Mouse (Mus musculus) 416B (cell line): Measurements from ENCODE around the gene Phgr1.

Source experiments
- DNase-seq: peaks from one replicate; pipeline ENCODE4 v3.0.0; 2011; ENCODE audit warnings: low read depth

Phgr1 gene

DNA sequence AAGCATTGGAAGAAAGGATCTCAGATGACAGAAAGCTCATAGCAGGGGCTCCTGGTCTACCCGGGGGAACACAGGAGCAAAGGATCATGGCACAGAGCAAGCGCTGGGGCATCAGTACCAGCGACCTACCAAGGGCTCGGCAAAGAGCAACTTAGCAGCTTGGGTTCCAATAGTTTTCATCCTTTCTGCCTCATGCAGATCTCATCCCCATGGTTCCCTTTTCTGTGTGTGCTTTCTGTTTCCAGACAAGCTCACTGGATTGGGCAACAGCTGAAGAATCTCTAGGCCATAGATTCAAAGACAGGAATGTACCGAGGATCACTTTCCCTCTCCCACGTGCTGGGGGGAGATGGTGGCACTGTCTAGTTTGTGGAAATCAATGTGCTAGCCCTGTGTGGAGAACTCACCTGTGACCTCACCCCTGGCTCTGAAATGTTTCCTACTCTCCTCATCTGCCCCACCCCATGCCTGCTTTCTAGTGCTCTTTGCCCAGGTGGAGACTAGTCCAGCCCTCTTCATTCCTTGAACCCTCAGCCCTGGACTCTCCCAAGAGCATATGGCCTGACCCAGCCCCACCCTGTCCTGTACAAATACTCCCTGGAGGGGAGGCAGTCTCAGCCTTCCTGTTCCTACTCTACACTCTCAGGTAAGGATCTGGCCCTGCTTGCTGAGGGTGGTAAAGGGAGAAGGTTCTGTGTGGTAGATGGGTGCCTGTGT is at the start of gene Phgr1:
Phgr1 (plus strand) TSS at position 612 of the 717 bp plus-strand sequence.
- no peak for DNase-seq

DNA sequence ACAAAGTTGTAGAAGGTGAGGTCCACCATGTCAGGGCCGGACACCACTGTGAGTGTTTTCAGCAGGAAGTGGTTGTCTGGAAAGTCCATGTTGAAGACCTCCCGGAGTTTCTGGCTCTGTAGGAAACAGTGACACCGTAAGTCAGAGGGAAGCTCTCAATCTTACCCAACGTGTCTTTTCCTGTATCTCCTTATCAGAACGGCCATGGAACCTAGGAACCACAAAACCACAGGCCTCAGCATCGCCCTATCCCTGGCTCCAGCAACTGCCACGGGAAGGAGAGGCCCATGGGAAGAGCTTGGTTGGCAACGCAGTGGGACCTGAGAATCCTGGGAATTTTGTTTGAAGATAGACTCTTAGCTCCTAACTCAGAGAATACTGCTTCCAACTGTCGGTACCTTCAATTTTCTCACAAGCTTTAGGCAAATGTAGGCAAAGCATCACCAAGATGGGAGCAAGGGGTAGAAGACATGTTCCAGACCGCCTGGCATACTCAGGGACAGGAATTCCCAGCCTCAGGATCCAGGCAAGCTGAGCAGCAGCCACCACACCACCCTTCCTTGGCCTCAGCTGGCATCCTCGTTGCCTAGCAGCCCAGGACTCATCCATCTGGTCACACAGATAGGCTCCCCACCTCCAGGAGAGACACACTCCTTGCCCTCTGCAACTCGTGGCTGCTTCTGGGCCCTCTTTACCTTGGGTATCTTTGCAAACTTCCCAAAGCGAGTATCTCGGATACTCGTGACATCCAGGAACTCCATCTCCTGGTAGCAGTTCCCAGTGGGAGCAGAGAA is 48.7 kb upstream of the Phgr1 start:
- DNase-seq, result peak; percentile 78

DNA sequence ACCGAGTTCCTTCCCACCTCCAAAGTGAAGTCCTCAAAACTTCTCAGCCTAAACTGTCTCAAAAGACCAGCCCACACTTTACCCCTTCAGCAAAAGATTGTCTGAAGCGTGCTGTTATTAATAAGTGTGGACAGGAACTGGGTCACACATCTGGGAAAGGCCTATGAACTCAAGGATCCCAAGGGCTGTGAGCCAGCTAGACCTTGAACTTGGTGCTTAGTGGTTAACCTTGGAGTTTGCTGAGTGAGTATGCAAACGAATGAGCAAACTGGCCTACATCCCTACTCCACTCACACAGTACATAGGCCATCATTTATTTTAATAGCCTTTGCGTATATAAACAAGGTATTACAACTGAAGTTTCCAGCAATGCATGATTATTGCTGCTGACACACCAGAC is 47.1 kb upstream of the Phgr1 start:
- DNase-seq, result peak; percentile 21

DNA sequence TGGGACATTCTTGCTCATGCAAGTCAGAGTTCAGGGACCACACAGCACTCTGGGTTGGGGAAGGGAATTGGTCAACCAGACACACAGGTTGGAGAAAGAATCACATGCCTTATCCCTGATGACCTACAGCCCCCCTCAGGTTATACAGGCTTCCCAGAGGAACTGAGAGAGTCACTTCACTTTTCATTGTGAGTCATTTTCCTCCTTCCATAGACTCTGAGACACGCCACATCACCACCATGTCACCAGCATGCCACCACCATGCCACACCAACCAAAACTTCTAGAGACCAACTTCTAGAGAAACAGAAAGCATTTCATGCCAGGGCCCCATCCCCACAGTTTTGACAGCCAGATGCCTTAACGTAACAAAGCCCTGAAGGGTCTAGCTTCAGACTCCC is 45.7 kb upstream of the Phgr1 start:
- DNase-seq, result peak; percentile 39

DNA sequence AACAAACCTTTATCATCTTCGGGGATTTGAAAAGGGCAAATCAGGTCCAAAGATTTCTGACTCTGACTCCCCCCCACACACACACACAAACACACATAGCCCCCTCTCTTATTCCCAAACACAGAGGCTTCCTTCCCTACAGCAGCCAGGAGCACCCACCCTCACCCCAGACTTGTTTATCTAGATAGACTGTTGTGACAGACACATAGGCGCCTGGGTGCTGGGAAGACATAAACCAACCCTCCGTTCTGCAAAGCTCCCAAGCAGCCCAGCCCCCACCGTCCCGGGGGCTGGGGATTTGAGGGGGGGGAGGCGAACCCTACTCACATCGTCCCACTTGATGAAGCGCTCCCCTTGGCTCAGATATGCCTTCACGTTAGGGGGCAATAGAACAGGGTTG is 44.7 kb upstream of the Phgr1 start:
- no peak for DNase-seq

DNA sequence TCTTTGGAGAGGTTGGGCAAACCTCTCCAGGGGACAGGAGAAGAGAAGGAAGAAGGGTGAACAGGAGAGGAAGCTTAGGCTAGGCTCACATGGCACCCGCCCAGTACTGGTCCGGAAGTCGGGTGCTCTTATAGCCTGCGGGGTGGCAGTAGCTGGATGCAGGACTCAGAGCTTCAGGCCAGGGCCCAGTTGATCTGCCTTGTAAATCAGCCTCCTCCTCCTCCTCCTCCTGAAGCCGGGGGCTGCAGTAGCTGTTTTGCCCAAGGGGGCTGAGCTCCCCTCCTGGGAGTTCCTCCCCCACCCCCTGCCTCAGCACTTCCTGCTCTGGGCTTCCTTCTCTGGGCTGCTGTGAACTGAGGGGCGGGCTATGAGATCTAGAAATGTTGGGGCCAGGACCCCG is 44.2 kb upstream of the Phgr1 start, which contains the start of gene Plcb2:
Plcb2 (minus strand) TSS at position 102 of the 400 bp plus-strand sequence.
- DNase-seq, result peak; percentile 82

DNA sequence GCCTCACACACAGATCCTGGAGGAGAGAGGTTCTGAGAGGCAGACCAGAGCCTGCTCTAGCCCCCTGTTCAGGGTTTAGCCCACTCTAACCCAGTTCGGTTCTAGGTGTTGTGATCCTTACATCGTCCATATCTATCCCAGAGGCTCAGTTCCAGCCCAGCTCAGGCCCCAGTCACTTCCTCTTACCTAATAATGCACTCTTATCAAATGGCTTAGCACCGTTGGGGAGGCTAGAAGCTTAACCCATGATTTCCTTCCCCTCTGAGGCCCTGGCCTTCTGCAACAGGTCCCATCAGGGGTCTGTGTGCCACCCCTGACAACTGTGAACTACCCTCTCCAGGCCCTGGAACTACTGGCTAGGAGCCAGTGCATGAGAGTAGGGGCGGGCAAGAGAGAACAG is 43.4 kb upstream of the Phgr1 start:
- peak; percentile 89 for DNase-seq

DNA sequence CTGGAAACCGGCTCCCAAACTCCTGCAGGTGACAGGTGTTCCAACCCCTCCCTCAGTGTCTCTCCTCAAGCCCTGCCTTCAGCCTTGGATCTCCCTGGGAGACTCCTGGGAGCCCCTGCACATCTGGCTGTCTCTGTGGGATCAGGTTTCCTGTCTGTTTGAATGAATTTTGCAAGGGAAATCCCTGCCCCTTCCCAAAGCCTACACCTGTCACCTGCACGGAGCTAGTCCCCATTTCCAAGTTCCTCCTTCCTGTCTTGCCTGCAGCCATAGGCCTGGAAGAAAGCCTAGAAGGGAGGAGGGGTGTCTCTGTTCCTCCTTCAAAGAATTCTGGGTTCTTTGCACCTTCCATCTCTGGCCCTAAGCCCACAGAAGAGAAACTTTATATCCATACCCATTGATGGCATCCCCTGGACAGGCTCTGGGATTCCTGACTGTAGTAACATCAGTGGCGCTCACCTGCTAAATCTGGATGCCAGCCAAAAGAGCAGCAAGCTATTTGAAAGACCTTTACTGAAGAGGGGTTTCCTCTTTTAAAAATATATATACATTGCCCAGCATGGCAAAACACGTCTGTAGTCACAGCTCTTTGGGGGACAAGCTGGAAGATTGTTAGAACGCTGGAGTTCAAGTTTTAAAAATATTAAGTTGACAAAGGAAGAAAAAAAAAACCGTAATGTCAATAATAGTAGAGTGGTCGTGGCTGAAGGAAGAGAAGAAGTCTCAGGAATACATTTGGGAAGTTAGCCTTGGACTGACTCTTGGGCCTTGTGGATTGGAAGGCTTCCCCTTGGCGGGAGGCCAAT is 42.5 kb upstream of the Phgr1 start:
- no peak for DNase-seq

DNA sequence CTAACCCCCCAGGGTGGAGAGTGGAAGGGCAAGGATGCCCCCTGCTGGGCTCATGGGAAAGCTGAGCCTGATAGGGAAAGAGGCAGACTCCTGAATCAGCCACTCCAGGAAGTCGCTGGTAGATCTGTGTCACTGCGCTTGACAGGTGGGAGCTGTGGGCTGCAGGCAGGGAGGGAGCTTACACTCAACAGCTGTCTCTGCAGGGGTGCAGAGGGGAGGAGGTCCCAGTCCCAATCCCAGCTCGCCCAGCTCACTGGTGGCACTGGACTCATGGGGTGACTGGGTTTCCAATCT is 42.0 kb upstream of the Phgr1 start:
- peak; percentile 87 for DNase-seq

DNA sequence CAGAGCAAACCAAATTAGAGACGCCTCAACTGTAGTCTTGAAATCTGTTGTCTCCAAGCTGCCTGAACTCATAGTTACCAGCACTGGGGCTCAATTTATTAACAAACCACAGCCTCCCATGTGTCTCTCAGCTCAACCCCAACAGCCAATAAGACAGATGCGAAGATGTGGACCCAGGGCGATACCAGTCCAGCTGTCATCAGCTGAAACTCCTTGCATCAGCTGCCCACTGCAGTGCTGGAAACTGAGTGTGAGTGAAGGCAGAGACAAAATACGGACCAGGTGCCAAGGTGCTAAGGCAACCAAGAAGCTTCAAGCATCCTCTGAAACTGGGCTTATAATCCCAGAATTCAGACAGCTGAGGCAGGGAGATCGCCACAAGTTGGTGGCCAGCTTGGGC is 40.6 kb upstream of the Phgr1 start:
- DNase-seq, result no peak

DNA sequence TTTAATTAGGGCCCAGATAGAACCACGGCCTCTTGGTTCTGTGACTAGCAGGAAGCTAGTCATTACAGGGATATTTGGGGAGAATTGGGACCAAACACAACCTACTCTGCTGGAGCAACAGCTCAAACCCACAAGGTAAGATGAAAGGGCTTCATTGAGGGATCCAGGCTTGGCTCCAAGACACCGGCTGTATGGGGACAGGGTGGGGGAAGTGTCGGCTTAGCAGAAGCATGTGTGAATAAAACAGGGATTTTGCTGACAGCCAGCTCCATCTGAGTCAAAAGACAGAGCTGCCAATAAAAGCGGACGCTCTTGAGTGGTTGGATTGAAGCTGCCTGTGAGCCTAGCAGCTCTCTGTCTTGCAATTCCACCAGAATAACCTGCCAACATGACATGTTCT is 39.2 kb upstream of the Phgr1 start:
- no peak for DNase-seq

DNA sequence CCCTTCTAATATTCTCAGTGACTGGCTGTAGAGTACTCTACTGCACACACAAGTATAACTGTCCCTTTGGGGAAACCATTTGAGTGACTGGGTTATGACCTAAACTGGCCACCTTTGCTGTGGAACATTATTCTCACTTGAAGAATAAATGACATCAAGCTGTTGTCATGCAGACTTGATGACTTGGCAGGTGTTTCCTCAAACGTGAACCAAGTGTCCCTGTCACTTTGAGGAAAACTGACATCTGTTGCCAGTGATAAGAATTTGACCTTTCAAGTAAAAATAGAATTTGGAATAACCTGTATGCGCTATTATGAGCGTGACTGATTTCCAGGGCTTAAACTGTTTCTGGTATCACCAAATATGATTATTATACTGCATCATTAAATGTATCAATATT is 32.2 kb upstream of the Phgr1 start:
- peak; percentile 72 for DNase-seq

DNA sequence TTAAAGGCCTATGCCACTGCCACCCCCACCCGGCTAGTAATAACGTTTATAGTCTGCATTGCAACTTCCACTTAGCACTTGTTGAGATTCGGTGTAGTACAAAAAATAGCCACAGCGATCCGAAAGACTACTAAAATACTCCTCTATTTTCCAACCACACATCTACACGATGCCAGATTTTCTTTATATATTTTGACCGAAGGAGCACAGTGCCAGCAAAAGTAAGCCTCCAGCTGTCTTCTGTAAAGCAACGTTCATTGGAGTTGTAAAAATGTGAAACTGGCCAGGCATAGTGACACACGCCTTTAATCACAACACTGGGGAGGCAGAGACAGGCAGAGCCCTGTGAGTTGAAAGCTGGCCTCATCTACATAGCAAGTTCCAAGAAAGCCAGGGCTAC is 31.4 kb upstream of the Phgr1 start:
- no peak for DNase-seq

DNA sequence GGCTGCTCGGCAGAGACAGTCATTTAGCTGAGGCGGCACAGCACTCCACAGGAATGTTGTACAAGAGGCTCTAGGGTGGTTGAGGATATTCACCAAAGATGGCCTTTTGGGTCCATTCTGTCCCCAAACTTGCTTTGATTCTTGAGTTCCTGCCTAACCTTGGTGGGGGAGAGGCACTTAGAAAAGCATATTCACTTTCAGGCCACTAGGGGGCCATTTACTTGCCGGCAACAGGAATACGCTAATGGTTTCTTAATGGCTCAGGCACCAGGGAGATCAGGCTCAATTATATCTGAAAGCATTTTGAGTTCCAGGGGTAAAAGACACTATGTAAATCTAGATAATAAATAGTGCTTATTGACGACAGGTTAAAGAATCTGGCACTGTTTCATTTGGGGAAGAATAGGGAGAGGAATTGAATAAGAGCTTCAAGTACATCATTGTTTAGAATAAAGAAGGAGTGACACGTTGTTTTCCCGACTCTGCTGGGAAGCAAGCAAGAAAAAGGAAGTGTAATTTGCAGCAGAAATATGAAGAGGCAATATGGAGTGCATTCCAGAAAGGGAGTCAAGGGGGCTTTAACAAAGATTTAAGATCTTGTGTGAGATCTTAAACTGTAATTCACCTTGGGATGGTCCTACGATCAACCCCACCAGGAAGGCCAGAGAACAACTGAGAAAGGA is 29.2 kb upstream of the Phgr1 start:
- DNase-seq, result peak; percentile 80

DNA sequence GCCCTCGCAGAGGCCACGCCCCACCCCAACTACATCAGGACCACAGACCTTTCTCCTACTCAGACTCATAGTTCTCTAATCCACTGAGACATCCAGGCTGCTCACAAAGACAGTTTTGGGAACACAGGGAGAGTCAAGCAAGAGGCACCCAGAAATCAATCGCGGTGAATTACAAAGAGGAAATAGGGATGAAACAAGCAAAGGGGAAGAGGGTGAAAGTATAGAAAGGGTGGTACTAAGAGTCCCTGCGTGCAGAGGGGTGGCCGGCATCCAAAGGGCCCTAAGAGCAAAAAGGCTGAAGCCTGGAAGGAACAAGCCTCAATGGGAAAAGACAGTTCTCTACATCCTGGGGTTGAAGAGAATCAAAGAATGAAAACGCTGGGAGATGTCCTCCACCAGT is 27.9 kb upstream of the Phgr1 start:
- DNase-seq, result no peak

DNA sequence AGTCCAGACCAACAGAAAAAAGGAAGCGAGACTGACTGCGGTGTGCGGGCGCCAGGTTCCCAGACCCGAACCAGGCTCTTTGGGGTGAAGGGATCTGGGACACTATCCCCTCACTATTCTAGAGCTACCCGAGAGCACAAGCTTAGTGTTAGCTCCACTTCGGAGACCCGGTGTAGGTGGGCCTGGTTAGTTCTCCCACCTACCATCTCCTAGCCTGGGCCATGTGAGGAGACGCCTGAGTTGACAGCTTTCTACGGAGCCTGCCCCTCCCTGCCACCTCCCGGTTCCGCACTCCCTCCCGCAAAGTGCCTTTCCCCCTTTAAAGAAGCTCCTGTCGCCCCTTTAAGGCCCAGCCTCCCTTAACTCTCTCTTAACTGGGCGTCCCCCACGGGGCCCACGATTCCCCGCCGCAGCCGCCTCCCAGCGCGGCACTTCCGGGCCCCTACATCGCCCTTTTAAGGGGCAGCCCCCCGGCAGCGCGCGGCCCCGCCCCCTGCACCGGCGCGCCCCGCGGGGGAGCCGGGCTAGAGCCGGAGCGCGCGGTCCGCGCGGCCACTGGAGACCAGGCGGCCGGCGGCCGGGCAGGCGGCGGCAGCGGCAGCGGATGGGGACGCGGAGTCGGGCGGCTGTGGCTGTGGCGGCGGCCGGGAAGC is 27.2 kb upstream of the Phgr1 start, which contains the start of gene Inafm2:
Inafm2 (plus strand) TSS at position 527 of the 653 bp plus-strand sequence.
- peak; percentile 92 for DNase-seq

DNA sequence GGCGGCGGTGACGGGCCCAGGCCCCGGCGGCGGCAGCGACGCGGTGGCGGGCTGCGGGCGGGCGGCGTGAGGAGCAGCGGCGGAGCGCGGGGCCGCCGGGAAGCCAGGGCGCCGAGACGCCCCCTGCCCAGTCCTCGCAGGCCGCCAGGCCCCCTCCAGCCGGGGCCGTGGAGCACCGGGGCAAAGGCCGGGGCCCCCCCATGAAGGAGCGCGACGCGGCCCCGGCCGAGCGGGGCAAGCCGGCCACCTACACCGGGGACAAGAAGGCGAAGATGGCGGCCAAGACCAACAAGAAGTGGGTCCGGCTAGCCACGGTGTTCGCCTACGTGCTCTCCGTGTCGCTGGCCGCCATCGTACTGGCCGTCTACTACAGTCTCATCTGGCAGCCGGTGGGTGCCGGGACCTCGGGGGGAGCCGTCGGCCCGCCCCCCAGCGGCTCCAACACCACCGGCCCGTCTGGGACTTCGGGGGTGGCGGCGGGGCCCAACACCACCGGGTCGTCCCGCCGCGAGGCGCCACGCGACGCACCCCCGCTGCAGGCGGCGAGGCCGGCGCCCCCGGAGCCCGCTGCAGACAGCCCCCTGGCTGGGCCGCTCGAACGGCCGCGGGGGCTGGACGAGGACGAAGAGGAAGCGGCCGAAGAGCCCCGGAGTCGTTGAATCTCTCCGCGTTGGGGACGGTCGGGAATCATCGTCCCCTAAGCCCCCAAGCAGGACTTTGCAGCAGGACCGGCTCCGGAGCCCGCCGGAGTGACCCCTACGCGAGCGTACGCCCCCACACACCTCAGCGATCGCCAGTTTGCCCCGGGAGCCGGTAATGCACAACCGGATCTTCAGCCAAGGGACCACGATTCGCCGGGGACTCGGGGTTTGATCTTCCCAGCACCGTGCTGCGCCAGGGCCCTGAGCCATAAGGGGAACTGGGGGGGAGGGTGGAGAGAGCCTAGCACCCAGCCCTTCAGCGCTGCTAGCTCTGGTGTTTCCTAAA is 26.4 kb upstream of the Phgr1 start:
- peak; percentile 44 for DNase-seq

DNA sequence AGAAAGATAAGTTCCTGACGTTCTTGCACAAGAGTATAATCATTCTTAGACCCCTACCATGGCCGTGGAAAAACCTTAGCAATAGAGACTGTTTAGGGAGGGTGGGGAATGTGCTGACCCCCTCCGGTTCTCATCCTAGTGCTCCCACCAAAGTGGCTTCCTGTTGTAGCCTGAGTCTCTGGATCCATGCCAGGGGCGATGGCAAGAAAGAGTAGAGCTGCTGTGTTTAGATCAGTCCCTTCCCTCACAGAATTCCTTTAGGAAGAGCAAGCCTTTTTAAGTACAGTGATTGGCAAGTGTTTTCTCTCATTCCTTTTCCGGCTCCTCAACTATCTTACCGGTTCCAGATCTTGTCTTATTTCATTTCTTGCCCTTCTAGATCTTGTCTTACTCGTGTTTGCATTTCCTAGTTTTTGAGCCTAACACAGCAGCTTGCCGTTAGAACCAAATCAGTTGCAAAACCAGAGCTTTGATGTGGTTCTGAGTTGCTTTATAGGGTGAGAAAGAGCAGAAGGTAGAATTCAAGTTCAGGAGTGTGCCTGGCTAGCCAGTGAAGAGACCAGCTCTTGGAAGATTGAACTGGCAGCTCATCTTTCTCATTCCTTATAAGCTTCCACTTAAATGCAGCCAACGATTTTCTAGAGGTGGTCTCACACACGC is 25.1 kb upstream of the Phgr1 start:
- DNase-seq, result peak; percentile 47

DNA sequence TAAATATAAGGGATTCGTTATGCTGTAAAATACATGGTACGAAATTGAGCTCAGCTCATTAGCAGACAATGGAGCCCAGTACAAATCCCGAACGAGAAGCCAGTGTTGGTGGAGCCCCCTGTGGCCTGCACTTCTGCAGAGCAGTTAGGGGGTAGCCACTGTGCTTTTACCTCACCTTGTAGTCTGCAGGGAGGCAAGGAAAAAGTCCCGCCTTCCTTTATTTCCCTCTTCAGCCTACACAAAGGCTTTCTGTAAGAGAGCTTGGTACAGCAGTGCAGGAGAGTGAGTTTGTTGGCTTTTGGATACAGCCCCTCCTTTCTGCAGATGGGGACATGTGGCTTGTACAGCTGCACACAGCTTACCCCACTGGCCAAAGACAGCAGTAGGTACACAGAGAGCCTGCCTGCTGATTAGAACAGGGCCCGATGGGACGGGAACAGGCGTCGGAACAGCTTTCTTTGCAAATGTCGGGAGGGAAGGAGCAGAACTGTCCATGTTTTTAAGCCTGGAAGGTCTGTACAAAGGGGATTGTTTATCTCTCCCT is 23.2 kb upstream of the Phgr1 start:
- no peak for DNase-seq

DNA sequence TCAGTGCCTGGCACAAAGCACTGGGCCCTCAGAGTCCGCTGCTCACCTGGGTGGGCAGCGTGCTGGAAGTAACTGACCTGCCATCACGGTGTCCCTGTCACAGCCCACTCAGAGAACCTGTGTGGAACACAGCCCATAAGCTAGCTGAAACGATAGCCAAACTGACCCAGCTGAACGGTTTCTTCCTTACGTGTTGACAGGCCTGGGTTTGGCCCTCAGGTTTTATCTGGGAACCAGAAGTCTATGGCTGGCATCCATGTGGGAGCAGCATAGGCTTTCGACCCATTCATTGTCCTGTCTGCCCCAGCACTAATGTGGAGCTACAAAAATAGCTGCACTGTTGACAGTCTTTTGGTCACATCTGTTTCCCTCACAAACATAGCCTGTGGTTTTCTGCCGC is 22.1 kb upstream of the Phgr1 start:
- peak; percentile 59 for DNase-seq
